Mouse (Mus musculus): ENCODE measurements at regions not wholly inside any gene's neighbourhood (a gene's known extent, or its start where the extent isn't known, plus 50 kb on each side); places are given as distances from the start of the nearest gene placed in this dataset.

DNA sequence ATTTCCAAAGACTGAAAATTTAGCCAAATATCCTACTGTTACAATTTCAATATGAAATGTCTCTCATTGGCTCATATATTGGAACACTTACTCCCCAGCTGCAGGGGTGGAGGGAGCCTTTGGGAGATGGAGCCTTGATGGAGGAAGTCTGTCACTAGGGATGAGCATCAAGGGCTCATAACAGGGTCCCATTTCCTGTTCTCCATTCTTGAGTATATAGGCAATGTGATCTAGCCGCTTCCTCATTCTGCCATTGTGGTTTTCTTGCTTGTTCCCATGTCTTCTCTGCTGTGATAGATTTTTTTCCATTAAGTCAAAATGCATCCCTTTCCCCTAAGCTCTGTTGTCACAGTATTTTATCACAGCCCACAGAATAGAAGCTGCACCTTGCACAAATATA, 589.4 kb upstream of the Nr5a2 start:
- dilution Hi-C loops (cut with MboI; ENCODE audit: extremely low pct_ligation_motif_present, extremely low pct_unique_long_range_greater_than_20kb, low sequenced_read_pairs), result no loop called here
- no peak for TF ChIP-seq E2F4 (IDR thresholded peaks at IDR 0.05; ENCODE audit: insufficient replicate concordance, low read depth, low read length)
- no peak for TF ChIP-seq MAX (IDR thresholded peaks at IDR 0.05; ENCODE audit: low read length)
- TF ChIP-seq BHLHE40 (IDR thresholded peaks at IDR 0.05; ENCODE audit: low read depth, low read length), result no peak
- TF ChIP-seq ZNF384 (IDR thresholded peaks at IDR 0.05; ENCODE audit: low read depth, low read length), result no peak
- H3K9ac ChIP-seq (ENCODE audit: insufficient read depth, low read depth), result no peak overlapping the region
- no peak for DNase-seq (ENCODE audit: extremely low read depth)
- no peak overlapping the region for H3K4me3 ChIP-seq (replicated peaks in 1 of 3; ENCODE audit: low read depth in 2 of 3, low read length in 2 of 3, poor library complexity in 1 of 3)
- H3K4me2 ChIP-seq (ENCODE audit: insufficient read depth, low read depth, poor library complexity, severe bottlenecking), result no peak overlapping the region
- H3K27ac ChIP-seq (ENCODE audit: insufficient read depth, low read depth), result no peak overlapping the region
- no peaks in the 10 kb centered on the region for H3K4me1 ChIP-seq (ENCODE audit: control insufficient read depth in 1 of 2, insufficient read depth in 2 of 2)
- no peaks in the 10 kb centered on the region for H3K27me3 ChIP-seq (replicated peaks)
- in situ Hi-C loops (cut with MboI; ENCODE audit: low pct_ligation_motif_present, low pct_unique_long_range_greater_than_20kb, low sequenced_read_pairs), result no loop called here
- no peaks in the 10 kb centered on the region for H3K9me3 ChIP-seq (replicated peaks; ENCODE audit: low read length)
- no peaks in the 10 kb centered on the region for H3K79me2 ChIP-seq (replicated peaks; ENCODE audit: control insufficient read depth, extremely low read depth, insufficient read depth, poor library complexity, severe bottlenecking)
- H3K36me3 ChIP-seq (replicated peaks in 1 of 2; ENCODE audit: control insufficient read depth in 1 of 2, insufficient read depth in 1 of 2, low read length in 1 of 2), result no peaks in the 10 kb centered on the region

DNA sequence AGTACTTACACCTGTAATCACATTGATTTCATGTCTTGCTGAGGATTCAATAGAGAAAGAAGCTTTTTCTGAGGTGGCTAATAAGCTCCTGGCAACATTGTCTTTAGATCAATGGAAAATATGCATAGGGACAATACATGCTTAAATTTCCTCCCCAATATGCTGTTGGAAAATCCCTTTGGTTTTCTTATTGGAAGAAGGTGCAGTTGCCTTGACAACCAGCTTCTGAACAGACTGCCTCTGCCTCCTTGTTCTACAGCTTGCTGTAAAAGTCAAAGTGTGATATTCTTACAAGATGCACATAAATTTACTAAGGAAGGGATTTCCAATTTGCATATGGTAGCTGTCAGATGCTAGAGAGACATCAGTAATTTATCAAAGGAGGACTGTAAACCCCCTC, 585.4 kb upstream of the Nr5a2 start:
- H3K9me3 ChIP-seq (replicated peaks; ENCODE audit: low read length), result no peaks in the 10 kb centered on the region
- no peak overlapping the region for H3K27ac ChIP-seq (ENCODE audit: insufficient read depth, low read depth)
- in situ Hi-C loops (cut with MboI; ENCODE audit: low pct_ligation_motif_present, low pct_unique_long_range_greater_than_20kb, low sequenced_read_pairs) (no loop called here), dilution Hi-C loops (cut with MboI; ENCODE audit: extremely low pct_ligation_motif_present, extremely low pct_unique_long_range_greater_than_20kb, low sequenced_read_pairs) (no loop called here)
- no peak overlapping the region for H3K4me3 ChIP-seq (replicated peaks in 1 of 3; ENCODE audit: low read depth in 2 of 3, low read length in 2 of 3, poor library complexity in 1 of 3)
- DNase-seq (ENCODE audit: extremely low read depth), result no peak
- no peak overlapping the region for H3K4me2 ChIP-seq (ENCODE audit: insufficient read depth, low read depth, poor library complexity, severe bottlenecking)
- no peaks in the 10 kb centered on the region for H3K79me2 ChIP-seq (replicated peaks; ENCODE audit: control insufficient read depth, extremely low read depth, insufficient read depth, poor library complexity, severe bottlenecking)
- no peaks in the 10 kb centered on the region for H3K4me1 ChIP-seq (ENCODE audit: control insufficient read depth in 1 of 2, insufficient read depth in 2 of 2)
- TF ChIP-seq MEF2A (IDR thresholded peaks at IDR 0.05; ENCODE audit: borderline replicate concordance, low read depth, low read length) (no peak), UBTF (IDR thresholded peaks at IDR 0.05; ENCODE audit: low read depth, low read length) (no peak), ELF1 (IDR thresholded peaks at IDR 0.05; ENCODE audit: low read depth, low read length) (no peak), SIN3A (IDR thresholded peaks at IDR 0.05; ENCODE audit: low read length) (no peak), ZNF384 (IDR thresholded peaks at IDR 0.05; ENCODE audit: low read depth, low read length) (no peak), NELFE (IDR thresholded peaks at IDR 0.05; ENCODE audit: low read depth, low read length) (no peak), TBP (conservative IDR thresholded peaks at IDR 0.05; ENCODE audit: low read depth, low read length) (no peak), KAT2A (IDR thresholded peaks at IDR 0.05; ENCODE audit: insufficient replicate concordance, low read length) (no peak), JUND (conservative IDR thresholded peaks at IDR 0.05; ENCODE audit: low read depth, low read length) (no peak), USF1 (IDR thresholded peaks at IDR 0.05; ENCODE audit: low read depth, low read length) (no peak), HCFC1 (IDR thresholded peaks at IDR 0.05; ENCODE audit: low read depth, low read length) (no peak), JUN (IDR thresholded peaks at IDR 0.05; ENCODE audit: insufficient read depth, low read depth, low read length) (no peak), PAX5 (IDR thresholded peaks at IDR 0.05; ENCODE audit: low read length) (no peak), TCF12 (IDR thresholded peaks at IDR 0.05; ENCODE audit: low read depth, low read length) (no peak), MAFK (IDR thresholded peaks at IDR 0.05; ENCODE audit: insufficient replicate concordance, low read length) (no peak), MXI1 (IDR thresholded peaks at IDR 0.05; ENCODE audit: low read depth, low read length) (no peak)
- H3K36me3 ChIP-seq (replicated peaks in 1 of 2; ENCODE audit: control insufficient read depth in 1 of 2, insufficient read depth in 1 of 2, low read length in 1 of 2), result no peaks in the 10 kb centered on the region
- no peak overlapping the region for H3K9ac ChIP-seq (ENCODE audit: insufficient read depth, low read depth)
- H3K27me3 ChIP-seq (replicated peaks), result no peaks in the 10 kb centered on the region
